Mouse (Mus musculus): ENCODE data around the gene Spast. TPM values are rescaled to one million over a fixed set of nuclear protein-coding genes. Genes with fewer than 3 reads are reported as not detected.
"Not testable (repeated sequence)": the region's sequence is repeated elsewhere in the genome, so short reads cannot be mapped to it uniquely, and the experiment has no call there.

Gene Spast
- total RNA-seq (2021) = 10 to 100 TPM; 50.0 to 50.5 TPM
- long read RNA-seq, experiment 1, full-length matches to known transcripts = 23 of 35 reads
- long read RNA-seq, experiment 1, partial matches to known transcripts = 4 of 35 reads
- long read RNA-seq, experiment 1, other reads (novel, unspliced or antisense) = 8 of 35 reads
- long read RNA-seq, experiment 2, full-length matches to known transcripts = 30 of 40 reads
- long read RNA-seq, experiment 2, partial matches to known transcripts = 4 of 40 reads
- long read RNA-seq, experiment 2, other reads (novel, unspliced or antisense) = 6 of 40 reads

- H3K4me3 ChIP-seq = peak within 1 kb of the TSS; percentile 85
- TF ChIP-seq CTCF (conservative IDR thresholded peaks at IDR 0.05) = no peak
- peak within 1 kb of the TSS; percentile 94 for H3K27ac ChIP-seq
- DNase-seq (ENCODE audit: low spot score in 2 of 2) = peak; percentile 50 to 63
These were observed at the start of gene Spast for GRCm38 (mm10) chr17:74338937-74339804. Spast (plus strand) TSS chr17:74338987.

DNA sequence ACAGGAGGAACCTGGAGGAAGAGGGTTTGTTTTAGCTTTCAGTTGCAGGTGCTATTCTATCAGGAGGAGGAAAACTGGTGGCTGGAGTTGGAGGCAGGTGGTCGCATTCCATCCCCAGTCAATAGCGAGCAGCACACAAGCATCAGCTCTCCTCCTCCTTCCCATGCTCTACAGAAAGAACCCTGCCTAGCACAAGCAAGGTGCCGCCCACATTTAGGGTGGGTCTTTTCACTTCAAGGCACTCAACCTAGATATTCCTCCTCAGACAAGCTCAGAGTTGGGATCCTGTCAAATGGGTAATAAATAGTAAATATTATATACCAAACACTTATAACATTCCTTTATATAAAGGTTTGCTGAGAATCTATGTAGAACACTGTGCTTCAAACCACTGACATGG, 48.6 kb upstream of the Spast start:
- Histone ChIP-seq H3K4me3 (no peak overlapping the region), H3K27ac (no peak overlapping the region)
- no peak for TF ChIP-seq CTCF (conservative IDR thresholded peaks at IDR 0.05)
- no peak for DNase-seq (ENCODE audit: low spot score in 2 of 2)

- no peak for TF ChIP-seq CTCF (conservative IDR thresholded peaks at IDR 0.05)
- H3K4me3 ChIP-seq = no peak overlapping the region
- no peak overlapping the region for H3K27ac ChIP-seq
- no peak for DNase-seq (ENCODE audit: low spot score in 2 of 2)
These were observed 47.9 kb upstream of the Spast start for GRCm38 (mm10) chr17:74290869-74291268.

DNA sequence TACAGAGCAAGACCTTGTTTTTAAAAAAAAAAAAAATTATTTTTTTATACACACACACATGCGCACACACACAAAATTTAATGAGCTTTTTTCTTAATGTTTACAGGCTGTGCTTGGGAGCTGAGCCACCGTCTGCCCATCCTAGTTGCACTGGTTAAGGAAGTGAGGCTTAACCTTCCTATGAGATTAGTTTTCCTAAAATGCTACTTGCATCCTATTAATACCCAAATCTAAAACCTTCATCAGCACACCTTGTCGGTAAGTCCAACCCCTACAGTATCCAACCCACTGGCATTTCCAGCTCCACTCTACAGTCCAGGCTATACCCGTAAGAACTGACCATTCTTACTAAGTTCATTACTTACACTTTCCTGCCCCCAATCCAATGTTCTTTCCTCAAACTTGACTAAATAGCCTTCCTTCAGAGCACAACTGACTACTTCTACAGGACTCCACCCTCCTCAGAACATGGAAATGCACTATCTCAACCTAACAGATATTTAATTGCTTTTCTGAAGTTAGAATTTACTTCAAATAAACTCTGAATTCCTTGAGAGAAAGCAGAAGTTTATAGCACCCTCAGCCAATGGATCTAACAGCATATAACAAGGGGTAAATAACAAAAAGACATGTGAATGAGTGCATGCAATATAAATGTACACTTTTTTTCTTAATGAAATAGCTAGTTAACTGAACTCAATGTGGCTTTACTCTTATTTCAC, 47.0 kb upstream of the Spast start:
- DNase-seq (ENCODE audit: low spot score in 2 of 2) = no peak
- H3K4me3 ChIP-seq = no peak overlapping the region
- no peak overlapping the region for H3K27ac ChIP-seq
- TF ChIP-seq CTCF (conservative IDR thresholded peaks at IDR 0.05) = no peak

- Histone ChIP-seq H3K27ac (peak overlapping the region; percentile 90), H3K4me3 (peak overlapping the region; percentile 79)
- DNase-seq (ENCODE audit: low spot score in 2 of 2) = no peak
- no peak for TF ChIP-seq CTCF (conservative IDR thresholded peaks at IDR 0.05)
These were observed 44.9 kb upstream of the Spast start for GRCm38 (mm10) chr17:74293687-74294425.

GRCm38 (mm10) chr17:74294426-74295025, 44.3 kb upstream of the Spast start:
- peak; percentile 69 to 74 for DNase-seq (ENCODE audit: low spot score in 2 of 2)
- Histone ChIP-seq H3K27ac (peak overlapping the region; percentile 90), H3K4me3 (peak overlapping the region; percentile 79)
- peak; percentile 13; the same call in 1 of the 2 replicates for TF ChIP-seq CTCF (conservative IDR thresholded peaks at IDR 0.05)

GRCm38 (mm10) chr17:74295026-74295970, 43.5 kb upstream of the Spast start, which contains the start of gene Memo1:
Memo1 (minus strand) TSS chr17:74295521.
- TF ChIP-seq CTCF (conservative IDR thresholded peaks at IDR 0.05) = no peak
- peak; percentile 79 to 85 for DNase-seq (ENCODE audit: low spot score in 2 of 2)
- H3K4me3 ChIP-seq = peak within 1 kb of the TSS; percentile 89
- H3K27ac ChIP-seq = peak within 1 kb of the TSS; percentile 99

GRCm38 (mm10) chr17:74296076-74296823, 42.5 kb upstream of the Spast start:
- TF ChIP-seq CTCF (conservative IDR thresholded peaks at IDR 0.05) = peak; percentile 68
- Histone ChIP-seq H3K4me3 (peak overlapping the region; percentile 89), H3K27ac (peak overlapping the region; percentile 99)
- no peak for DNase-seq (ENCODE audit: low spot score in 2 of 2)

DNA sequence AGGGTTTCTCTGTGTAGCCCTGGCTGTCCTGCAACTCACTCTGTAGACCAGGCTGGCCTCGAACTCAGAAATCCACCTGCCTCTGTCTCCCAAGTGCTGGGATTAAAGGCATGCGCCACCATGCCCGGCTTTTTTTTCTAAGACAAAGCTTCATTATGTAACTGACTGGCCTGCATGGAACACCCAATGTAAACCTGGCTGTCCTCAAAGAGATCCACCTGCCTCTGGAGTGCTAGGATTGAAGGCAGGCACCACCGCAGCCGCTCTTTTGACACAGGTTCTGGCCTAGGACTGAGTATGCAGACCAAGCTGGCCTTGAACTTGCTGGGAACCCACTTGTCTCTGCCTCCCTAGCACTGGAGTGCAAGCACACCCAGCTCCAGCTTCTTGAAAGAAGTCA, 41.8 kb upstream of the Spast start:
- not testable (repeated sequence) for H3K4me3 ChIP-seq; H3K27ac ChIP-seq; DNase-seq (ENCODE audit: low spot score in 2 of 2)

- DNase-seq (ENCODE audit: low spot score in 2 of 2) = no peak
- no peak for TF ChIP-seq CTCF (conservative IDR thresholded peaks at IDR 0.05)
- Histone ChIP-seq H3K27ac (no peak overlapping the region), H3K4me3 (no peak overlapping the region)
These were observed 38.7 kb upstream of the Spast start for GRCm38 (mm10) chr17:74300089-74300488.

Measured in layer of hippocampus, adult 2 months (tissue).